Mouse (Mus musculus) E14TG2a.4 (cell line): ENCODE data around the gene Cat.

ENCODE experiments used
- CTCF ChIP-seq: conservative IDR thresholded peaks from 2 replicates; pipeline ENCODE4 v1.5.1; 2014; ENCODE audit warnings: low read length
- NANOG ChIP-seq: IDR thresholded peaks from 2 replicates; pipeline ENCODE4 v1.6.1; 2014; ENCODE audit warnings: borderline replicate concordance, low read length, mixed read lengths
- POU5F1 ChIP-seq: IDR thresholded peaks from 2 replicates; pipeline ENCODE4 v1.6.1; 2014; ENCODE audit warnings: low read length, borderline replicate concordance

GRCm38 (mm10) chr2:103476180-103476579 is 8.8 kb downstream of the Cat start:
- TF ChIP-seq CTCF, result no peak
- no peak for TF ChIP-seq POU5F1
- no peak for TF ChIP-seq NANOG
